Mouse (Mus musculus) heart, embryonic 14.5 days (tissue): ENCODE measurements around the gene Ltn1. TPM values are rescaled to one million over a fixed set of nuclear protein-coding genes. Genes with fewer than 3 reads are reported as not detected.

Experiments used
- ATAC-seq: fragments of 200-750 bp; cut with Nextera tagmentation; 2 replicates; pipeline ENCODE4 v1.8.0; 2017; ENCODE audit warnings: low read depth, moderate TSS enrichment; ENCODE audit not compliant: insufficient number of reproducible peaks, insufficient read depth, low FRiP score
- H3K27ac ChIP-seq, 2 experiments: fragments of 200-500 bp in 1 of 2; fragments of 300-500 bp in 1 of 2; sonication (generic) in 1 of 2; replicated peaks in 1 of 2; 2 replicates each; pipeline ENCODE4 v1.5.1; 2012 to 2014; ENCODE audit warnings: low read depth in 2 of 2, low read length in 2 of 2, control low read depth in 1 of 2, mild to moderate bottlenecking in 1 of 2, mixed read lengths in 1 of 2; ENCODE audit not compliant: control insufficient read depth in 1 of 2, insufficient read depth in 1 of 2
- H3K27me3 ChIP-seq: fragments of 300-500 bp; sonication (generic); 2 replicates; pipeline ENCODE4 v1.6.1; 2014; ENCODE audit warnings: mild to moderate bottlenecking, low read length, control low read depth; ENCODE audit not compliant: control insufficient read depth, insufficient read depth
- H3K36me3 ChIP-seq: fragments of 300-500 bp; sonication (generic); 2 replicates; pipeline ENCODE4 v1.6.1; 2014; ENCODE audit warnings: mild to moderate bottlenecking, control low read depth, low read length, mixed read lengths; ENCODE audit not compliant: control insufficient read depth, insufficient read depth
- H3K4me1 ChIP-seq, 2 experiments: fragments of 200-500 bp in 1 of 2; fragments of 300-500 bp in 1 of 2; sonication (generic) in 1 of 2; 2 replicates each; pipeline ENCODE4 v1.6.1; 2012 to 2014; ENCODE audit warnings: low read length in 2 of 2, control low read depth in 1 of 2, mixed read lengths in 1 of 2; ENCODE audit not compliant: control insufficient read depth in 2 of 2, insufficient read depth in 2 of 2
- H3K4me2 ChIP-seq: fragments of 300-500 bp; sonication (generic); 2 replicates; pipeline ENCODE4 v1.6.1; 2014; ENCODE audit warnings: mild to moderate bottlenecking, low read length
- H3K4me3 ChIP-seq, 2 experiments: fragments of 200-500 bp in 1 of 2; fragments of 300-500 bp in 1 of 2; sonication (generic) in 1 of 2; 2 replicates each; pipeline ENCODE4 v1.5.1; 2012 to 2014; ENCODE audit warnings: low read length in 2 of 2, mild to moderate bottlenecking in 2 of 2, control low read depth in 1 of 2, low read depth in 1 of 2, moderate library complexity in 1 of 2; ENCODE audit not compliant: control insufficient read depth in 1 of 2, insufficient read depth in 1 of 2
- H3K9ac ChIP-seq: fragments of 300-500 bp; sonication (generic); 2 replicates; pipeline ENCODE4 v1.6.1; 2014; ENCODE audit warnings: mild to moderate bottlenecking, low read length
- H3K9me3 ChIP-seq: fragments of 300-500 bp; sonication (generic); 2 replicates; pipeline ENCODE4 v1.6.1; 2016; ENCODE audit warnings: low read length, control low read depth; ENCODE audit not compliant: control insufficient read depth
- WGBS: fragments of 180-500 bp; shearing (Covaris S2); extraction: QIAGEN DNeasy Blood & Tissue Kit; methylation state at CpG from one replicate; pipeline ENCODE4 v1.1.7; 2014; 5-methylcytosine and 5-hydroxymethylcytosine counted together
- polyA plus RNA-seq: library from polyadenylated mRNA; unstranded; fragments of >200 nt; fragmentation: Nextera tagmentation; extraction: Ambion mirVana; gene quantifications from 2 replicates; pipeline ENCODE4 v1.2.1, GENCODE M21; 2014

Gene Ltn1
- 22.1 and 24.6 TPM in 2 replicates for polyA plus RNA-seq

GRCm38 (mm10) chr16:87432033-87432814 lies at the start of gene Ltn1:
TSS of gene Ltn1 (minus strand) at chr16:87432612.
- Histone ChIP-seq H3K4me1 (peaks cover 0 to 11% of the 10 kb centered on the region in 2 experiments; a peak in 2 of 4 replicates), H3K9me3 (no peaks in the 10 kb centered on the region), H3K4me3 (peak within 1 kb of the TSS; percentile 80 to 89), H3K27me3 (no peaks in the 10 kb centered on the region), H3K9ac (peak within 1 kb of the TSS; percentile 85), H3K36me3 (peaks cover 16% of the 10 kb centered on the region), H3K27ac (peak within 1 kb of the TSS; percentile 51 to 68; a peak in 3 of 4 replicates), H3K4me2 (peak within 1 kb of the TSS; percentile 86)
- under 1% methylated on average over 56 of the region's 56 CpGs for WGBS
- ATAC-seq: peak; percentile 98

DNA sequence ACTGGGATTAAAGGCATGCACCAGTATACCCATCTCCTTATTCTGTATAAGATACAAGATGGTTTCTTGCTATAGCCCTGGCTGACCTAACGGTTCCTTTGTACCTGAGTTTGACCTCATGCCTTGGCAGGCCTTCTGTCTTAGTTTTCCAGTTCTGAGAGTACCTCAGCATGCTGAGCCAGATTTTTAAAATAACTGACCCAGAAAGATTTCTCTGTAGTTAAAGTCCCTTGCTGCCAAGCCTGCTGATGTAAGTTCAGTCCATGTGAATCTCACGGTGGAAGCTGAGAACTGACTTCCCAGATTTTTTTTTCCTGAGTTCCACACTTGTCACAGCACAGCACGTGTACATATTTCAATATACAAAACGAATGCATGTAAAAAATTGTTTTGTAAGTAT lies 38.2 kb upstream of the Ltn1 start:
- ATAC-seq: no peak
- H3K4me3 ChIP-seq: no peak overlapping the region
- WGBS: 86% methylated on average over 4 of the region's 4 CpGs
- no peaks in the 10 kb centered on the region for H3K27me3 ChIP-seq
- no peak overlapping the region for H3K27ac ChIP-seq
- H3K9me3 ChIP-seq: no peaks in the 10 kb centered on the region
- no peak overlapping the region for H3K4me2 ChIP-seq
- H3K36me3 ChIP-seq: peaks cover 91% of the 10 kb centered on the region
- no peak overlapping the region for H3K9ac ChIP-seq
- H3K4me1 ChIP-seq: no peaks in the 10 kb centered on the region

- H3K4me1 ChIP-seq: peaks cover 4 to 16% of the 10 kb centered on the region in 2 experiments
- H3K9ac ChIP-seq: no peak overlapping the region
- 96% methylated on average over 3 of the region's 3 CpGs for WGBS
- H3K4me3 ChIP-seq: no peak overlapping the region
- no peak overlapping the region for H3K4me2 ChIP-seq
- peaks cover 46% of the 10 kb centered on the region for H3K36me3 ChIP-seq
- no peaks in the 10 kb centered on the region for H3K9me3 ChIP-seq
- H3K27me3 ChIP-seq: no peaks in the 10 kb centered on the region
- H3K27ac ChIP-seq: no peak overlapping the region
- ATAC-seq: no peak
Measured at GRCm38 (mm10) chr16:87458752-87459151, 26.3 kb upstream of the Ltn1 start.

- peaks cover 4 to 16% of the 10 kb centered on the region in 2 experiments for H3K4me1 ChIP-seq
- H3K4me3 ChIP-seq: peak overlapping the region; percentile 68 to 99
- H3K27me3 ChIP-seq: no peaks in the 10 kb centered on the region
- H3K9me3 ChIP-seq: no peaks in the 10 kb centered on the region
- peak overlapping the region; percentile 95 for H3K4me2 ChIP-seq
- under 1% methylated on average over 38 of the region's 38 CpGs for WGBS
- peaks cover 14% of the 10 kb centered on the region for H3K36me3 ChIP-seq
- peak; percentile 66 for ATAC-seq
- peak overlapping the region; percentile 54 to 83 for H3K27ac ChIP-seq
- H3K9ac ChIP-seq: peak overlapping the region; percentile 87
Measured at GRCm38 (mm10) chr16:87455180-87455611, 22.8 kb upstream of the Ltn1 start.

DNA sequence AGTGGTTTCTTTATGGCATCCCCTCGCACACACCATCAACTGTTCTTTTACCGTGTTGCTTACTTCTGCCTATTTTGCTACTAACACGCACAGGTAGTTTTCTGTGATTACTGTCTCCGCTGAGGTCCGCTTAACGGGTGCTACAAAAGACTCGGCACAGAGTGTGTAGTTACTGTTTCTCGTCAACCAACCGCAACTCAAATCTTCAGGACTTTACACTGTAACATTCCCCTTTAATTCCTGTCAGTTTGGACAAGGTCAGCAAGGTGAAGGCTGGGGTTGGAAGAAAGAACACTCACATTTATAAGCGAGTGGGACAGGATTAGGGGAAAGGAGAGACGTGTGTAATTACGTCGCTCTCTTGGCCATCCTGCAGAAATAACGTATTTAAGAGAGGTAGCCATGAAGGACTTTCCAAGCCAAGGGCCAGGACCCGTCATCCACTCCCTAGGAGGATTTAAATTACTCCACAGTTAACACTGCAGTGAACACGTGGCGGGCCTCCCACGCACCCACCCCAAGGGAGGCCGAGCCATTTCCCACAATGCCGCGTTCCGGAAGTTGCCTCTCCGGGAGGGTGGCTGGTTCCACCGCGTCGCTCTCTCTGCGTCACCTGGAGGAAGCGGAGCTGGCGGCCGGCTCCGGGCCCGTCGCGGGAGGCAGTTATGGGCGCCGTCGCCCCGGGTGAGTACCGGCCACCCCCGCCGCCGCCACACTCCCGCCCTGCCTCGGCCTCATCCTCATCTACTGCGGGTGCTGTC lies 22.2 kb upstream of the Ltn1 start, which contains the start of gene Usp16:
Gene Usp16, plus strand, starts transcription at position 285 of the 761 bp plus-strand sequence.
- Histone ChIP-seq H3K27ac (peak within 1 kb of the TSS; percentile 74 to 83), H3K9me3 (no peaks in the 10 kb centered on the region), H3K9ac (peak within 1 kb of the TSS; percentile 87), H3K4me3 (peak within 1 kb of the TSS; percentile 68 to 99), H3K4me1 (peaks cover 4 to 16% of the 10 kb centered on the region in 2 experiments), H3K27me3 (no peaks in the 10 kb centered on the region), H3K36me3 (peaks cover 9% of the 10 kb centered on the region), H3K4me2 (peak within 1 kb of the TSS; percentile 95)
- peak; percentile 94 for ATAC-seq
- WGBS: 8% methylated on average over 44 of the region's 45 CpGs

DNA sequence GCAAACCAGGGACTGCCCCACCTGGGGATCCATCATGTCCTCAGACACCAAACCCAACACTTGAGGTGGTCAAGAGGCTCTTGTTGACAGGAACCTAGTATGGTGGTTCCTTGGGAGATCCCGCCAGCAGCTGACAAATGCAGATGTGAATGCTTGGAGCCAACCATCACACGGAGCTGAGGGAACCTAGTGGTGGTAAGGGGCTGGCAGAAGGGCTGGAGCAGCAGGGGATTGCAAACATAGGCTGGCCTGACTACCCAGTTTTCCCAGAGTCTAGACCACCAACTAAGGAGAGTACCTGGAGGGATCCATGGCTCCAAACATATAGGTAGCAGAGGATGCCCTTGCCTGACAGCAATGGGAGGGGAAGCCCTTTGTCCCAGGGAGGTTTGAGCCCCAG lies 20.8 kb upstream of the Ltn1 start:
- Histone ChIP-seq H3K4me1 (peaks cover 4 to 16% of the 10 kb centered on the region in 2 experiments), H3K27ac (no peak overlapping the region), H3K27me3 (no peaks in the 10 kb centered on the region), H3K9ac (no peak overlapping the region), H3K4me2 (no peak overlapping the region), H3K4me3 (no peak overlapping the region), H3K9me3 (no peaks in the 10 kb centered on the region), H3K36me3 (no peaks in the 10 kb centered on the region)
- 84% methylated on average over 2 of the region's 2 CpGs for WGBS
- ATAC-seq: no peak

GRCm38 (mm10) chr16:87445528-87445927 lies 13.1 kb upstream of the Ltn1 start:
- WGBS: 94% methylated on average over 3 of the region's 3 CpGs
- Histone ChIP-seq H3K27me3 (no peaks in the 10 kb centered on the region), H3K4me1 (peaks cover 6 to 7% of the 10 kb centered on the region in 2 experiments), H3K9me3 (no peaks in the 10 kb centered on the region), H3K36me3 (no peaks in the 10 kb centered on the region), H3K9ac (no peak overlapping the region), H3K4me2 (no peak overlapping the region), H3K27ac (no peak overlapping the region), H3K4me3 (no peak overlapping the region)
- no peak for ATAC-seq
